Mouse (Mus musculus) hindbrain, postnatal 0 days (tissue): ENCODE results near the gene Rad54l2. TPM values are rescaled to one million over a fixed set of nuclear protein-coding genes. Genes with fewer than 3 reads are reported as not detected.

Experiments used
- ATAC-seq: fragments of 200-750 bp; cut with Nextera tagmentation; 2 replicates; pipeline ENCODE4 v1.8.0; 2017; ENCODE audit warnings: mild to moderate bottlenecking, moderate TSS enrichment, moderate library complexity
- DNase-seq: peaks from one replicate; pipeline ENCODE4 v3.0.0-alpha.2; 2015; ENCODE audit warnings: low spot score
- H3K27ac ChIP-seq: fragments of 300-500 bp; sonication (generic); 2 replicates; pipeline ENCODE4 v1.5.1; 2014; ENCODE audit warnings: mild to moderate bottlenecking
- H3K27me3 ChIP-seq: fragments of 300-500 bp; sonication (generic); 2 replicates; pipeline ENCODE4 v1.6.1; 2014; ENCODE audit warnings: low read length, mixed read lengths; ENCODE audit not compliant: insufficient read depth
- H3K36me3 ChIP-seq: fragments of 300-500 bp; sonication (generic); 2 replicates; pipeline ENCODE4 v1.6.1; 2014; ENCODE audit warnings: low read length, mixed read lengths; ENCODE audit not compliant: insufficient read depth
- H3K4me1 ChIP-seq: fragments of 300-500 bp; sonication (generic); 2 replicates; pipeline ENCODE4 v1.6.1; 2014; ENCODE audit warnings: antibody characterized with exemption, low read length, mixed read lengths; ENCODE audit not compliant: insufficient read depth
- H3K4me2 ChIP-seq: fragments of 300-500 bp; sonication (generic); 2 replicates; pipeline ENCODE4 v1.6.1; 2014; ENCODE audit warnings: low read depth, mild to moderate bottlenecking, low read length, moderate library complexity, mixed read lengths
- H3K4me3 ChIP-seq: fragments of 300-500 bp; sonication (generic); 2 replicates; pipeline ENCODE4 v1.5.1; 2014; ENCODE audit warnings: low read length
- H3K9ac ChIP-seq: fragments of 300-500 bp; sonication (generic); replicated peaks from 2 replicates; pipeline ENCODE4 v1.6.1; 2014; ENCODE audit warnings: mild to moderate bottlenecking, low read length, moderate library complexity, mixed read lengths
- H3K9me3 ChIP-seq: fragments of 300-500 bp; sonication (generic); 2 replicates; pipeline ENCODE4 v1.6.1; 2016; ENCODE audit warnings: low read length, mixed read lengths
- CTCF ChIP-seq: IDR thresholded peaks from 2 replicates; pipeline ENCODE4 v1.5.1; 2016; ENCODE audit warnings: antibody characterized with exemption, control low read depth, low read depth
- WGBS: fragments of 180-500 bp; shearing (Covaris S2); extraction: QIAGEN DNeasy Blood & Tissue Kit; methylation state at CpG from one replicate; pipeline ENCODE4 v1.1.7; 2014; 5-methylcytosine and 5-hydroxymethylcytosine counted together
- polyA plus RNA-seq: library from polyadenylated mRNA; unstranded; fragments of >200 nt; fragmentation: Nextera tagmentation; extraction: Ambion mirVana; gene quantifications from 2 replicates; pipeline ENCODE4 v1.2.1, GENCODE M21; 2015
- total RNA-seq: library from RNA; depleted of rRNA; stranded (reverse); fragments of >200 nt; gene quantifications from 2 replicates; pipeline ENCODE4 v1.2.3, GENCODE M21; 2014

Rad54l2 gene
- total and polyA plus RNA-seq, 2 experiments from 2014 or later: 4.6 to 32.1 TPM

GRCm38 (mm10) chr9:106664433-106664832 lies 124.6 kb downstream of the Rad54l2 start:
- H3K4me3 ChIP-seq: no peak overlapping the region
- 0 out of 2 replicates have a peak overlapping the region, but pooled peaks have one; percentile 0 for H3K4me2 ChIP-seq
- no peaks in the 10 kb centered on the region for H3K27me3 ChIP-seq
- WGBS: 9% methylated on average over 4 of the region's 4 CpGs
- no peaks in the 10 kb centered on the region for H3K9me3 ChIP-seq
- peaks cover 25% of the 10 kb centered on the region for H3K36me3 ChIP-seq
- DNase-seq (peak; percentile 83), ATAC-seq (peak; percentile 82)
- TF ChIP-seq CTCF: no peak
- H3K9ac ChIP-seq: no peak overlapping the region
- H3K27ac ChIP-seq: peak overlapping the region; percentile 84
- H3K4me1 ChIP-seq: peaks cover 14% of the 10 kb centered on the region

DNA sequence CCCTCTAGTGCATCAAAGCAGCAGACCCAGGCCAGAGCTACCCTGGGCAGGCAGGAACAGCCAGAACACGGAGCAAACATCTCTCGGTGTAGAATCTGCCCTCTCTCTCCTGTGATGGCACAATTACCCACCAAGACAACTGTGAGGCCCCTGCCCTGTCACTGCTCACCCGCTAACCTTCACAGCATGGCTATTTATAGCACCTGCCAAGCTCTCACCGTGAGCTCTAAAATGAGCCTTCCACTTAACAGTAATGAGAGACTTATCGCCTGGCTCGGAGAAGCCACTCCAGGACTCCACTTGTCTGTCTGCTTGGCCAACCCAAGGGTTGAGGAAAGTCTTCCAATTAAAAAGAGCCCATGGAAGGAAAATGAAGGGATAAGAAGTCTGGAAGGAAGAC lies 125.8 kb downstream of the Rad54l2 start:
- H3K9ac ChIP-seq: no peak overlapping the region
- no peak for TF ChIP-seq CTCF
- 67% methylated on average over 6 of the region's 6 CpGs for WGBS
- no peaks in the 10 kb centered on the region for H3K9me3 ChIP-seq
- H3K4me2 ChIP-seq: no peak overlapping the region
- peaks cover 37% of the 10 kb centered on the region for H3K36me3 ChIP-seq
- no peak overlapping the region for H3K4me3 ChIP-seq
- peaks cover 14% of the 10 kb centered on the region for H3K4me1 ChIP-seq
- H3K27ac ChIP-seq: no peak overlapping the region
- no peak for DNase-seq
- no peak for ATAC-seq
- H3K27me3 ChIP-seq: no peaks in the 10 kb centered on the region

DNA sequence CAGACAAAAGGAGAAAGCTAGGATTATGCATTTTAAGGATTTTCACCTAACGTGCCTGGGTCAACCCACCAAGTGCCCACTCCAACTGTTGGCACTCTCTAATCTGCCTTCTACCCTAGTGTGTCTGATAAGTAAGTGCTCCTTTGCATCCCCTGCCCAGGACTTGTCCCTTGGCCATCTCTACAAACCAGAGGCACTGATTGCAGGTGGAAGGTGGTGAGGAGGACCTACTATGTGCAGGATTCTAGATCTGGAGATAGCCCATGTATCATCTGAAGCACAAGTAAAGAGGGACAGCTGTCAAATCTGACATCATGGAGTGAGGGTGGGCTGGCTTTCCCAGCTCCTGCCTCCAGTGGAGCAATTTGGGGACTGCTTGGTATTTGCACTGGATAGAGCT lies 129.1 kb downstream of the Rad54l2 start:
- Histone ChIP-seq H3K4me2 (no peak overlapping the region), H3K4me1 (peaks cover 11% of the 10 kb centered on the region), H3K9ac (no peak overlapping the region), H3K36me3 (peaks cover 36% of the 10 kb centered on the region), H3K27me3 (no peaks in the 10 kb centered on the region), H3K4me3 (no peak overlapping the region), H3K9me3 (no peaks in the 10 kb centered on the region), H3K27ac (no peak overlapping the region)
- no peak for DNase-seq
- ATAC-seq: no peak
- WGBS: 69% methylated on average over 1 of the region's 1 CpGs
- no peak for TF ChIP-seq CTCF

DNA sequence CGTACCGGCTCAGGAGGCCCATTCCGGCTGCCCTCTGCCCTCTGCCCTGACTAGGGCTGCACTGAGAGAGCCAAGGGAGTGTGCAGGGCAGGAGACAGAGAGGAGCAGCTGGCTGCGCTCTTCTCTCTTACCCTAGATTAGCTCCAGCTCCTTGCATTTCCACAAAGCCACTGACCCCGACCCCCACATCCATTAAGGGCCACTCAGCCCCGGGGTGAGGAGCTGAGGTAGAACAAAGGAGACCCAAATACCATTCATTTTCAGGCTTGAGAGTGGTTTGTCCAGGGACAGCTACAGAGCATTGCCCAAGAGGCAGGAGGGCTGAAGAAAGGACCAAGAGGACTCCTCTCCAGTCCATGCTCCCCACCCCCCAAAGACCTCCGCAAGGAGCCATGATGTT lies 129.6 kb downstream of the Rad54l2 start:
- TF ChIP-seq CTCF: no peak
- Histone ChIP-seq H3K27ac (no peak overlapping the region), H3K27me3 (no peaks in the 10 kb centered on the region), H3K4me3 (no peak overlapping the region), H3K4me1 (peaks cover 8% of the 10 kb centered on the region), H3K36me3 (peaks cover 36% of the 10 kb centered on the region), H3K9ac (no peak overlapping the region), H3K9me3 (no peaks in the 10 kb centered on the region), H3K4me2 (no peak overlapping the region)
- 26% methylated on average over 7 of the region's 7 CpGs for WGBS
- no peak for ATAC-seq
- DNase-seq: no peak

GRCm38 (mm10) chr9:106657592-106657991 lies 131.4 kb downstream of the Rad54l2 start:
- H3K9me3 ChIP-seq: no peaks in the 10 kb centered on the region
- no peak for ATAC-seq
- H3K27ac ChIP-seq: 0 out of 2 replicates have a peak overlapping the region, but pooled peaks have one; percentile 36
- H3K36me3 ChIP-seq: peaks cover 34% of the 10 kb centered on the region
- TF ChIP-seq CTCF: no peak
- peaks cover 3% of the 10 kb centered on the region; the same call in 1 of the 2 replicates for H3K4me1 ChIP-seq
- H3K4me2 ChIP-seq: no peak overlapping the region
- no peaks in the 10 kb centered on the region for H3K27me3 ChIP-seq
- no peak overlapping the region for H3K9ac ChIP-seq
- 28% methylated on average over 5 of the region's 5 CpGs for WGBS
- DNase-seq: no peak
- no peak overlapping the region for H3K4me3 ChIP-seq

DNA sequence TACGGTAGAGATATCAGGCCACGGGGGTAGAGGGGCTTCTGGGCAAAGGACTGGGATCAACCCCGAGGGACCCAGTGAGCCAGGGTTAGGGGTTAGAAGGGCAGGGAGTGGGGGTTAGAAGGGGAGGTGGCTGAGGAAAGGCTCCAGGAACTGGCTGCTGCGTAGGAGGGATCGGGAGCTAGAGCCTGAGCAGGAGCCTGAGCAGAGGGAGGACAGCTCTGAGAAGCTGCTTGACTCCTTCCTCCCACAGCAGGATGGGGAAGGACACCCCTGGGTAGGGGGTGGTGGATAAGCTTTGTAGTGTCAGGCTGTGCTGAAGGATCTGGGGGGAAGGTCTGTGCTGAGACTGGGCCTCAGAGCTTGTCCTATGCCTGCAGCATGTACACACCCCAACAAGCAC lies 132.2 kb downstream of the Rad54l2 start:
- peaks cover 27% of the 10 kb centered on the region for H3K36me3 ChIP-seq
- peaks cover 3% of the 10 kb centered on the region; the same call in 1 of the 2 replicates for H3K4me1 ChIP-seq
- ATAC-seq: no peak
- TF ChIP-seq CTCF: no peak
- H3K4me2 ChIP-seq: peak overlapping the region; percentile 76; the same call in 1 of the 2 replicates
- no peak for DNase-seq
- H3K9ac ChIP-seq: no peak overlapping the region
- no peak overlapping the region for H3K4me3 ChIP-seq
- H3K9me3 ChIP-seq: no peaks in the 10 kb centered on the region
- WGBS: 44% methylated on average over 5 of the region's 5 CpGs
- H3K27ac ChIP-seq: 0 out of 2 replicates have a peak overlapping the region, but pooled peaks have one; percentile 36
- H3K27me3 ChIP-seq: no peaks in the 10 kb centered on the region

DNA sequence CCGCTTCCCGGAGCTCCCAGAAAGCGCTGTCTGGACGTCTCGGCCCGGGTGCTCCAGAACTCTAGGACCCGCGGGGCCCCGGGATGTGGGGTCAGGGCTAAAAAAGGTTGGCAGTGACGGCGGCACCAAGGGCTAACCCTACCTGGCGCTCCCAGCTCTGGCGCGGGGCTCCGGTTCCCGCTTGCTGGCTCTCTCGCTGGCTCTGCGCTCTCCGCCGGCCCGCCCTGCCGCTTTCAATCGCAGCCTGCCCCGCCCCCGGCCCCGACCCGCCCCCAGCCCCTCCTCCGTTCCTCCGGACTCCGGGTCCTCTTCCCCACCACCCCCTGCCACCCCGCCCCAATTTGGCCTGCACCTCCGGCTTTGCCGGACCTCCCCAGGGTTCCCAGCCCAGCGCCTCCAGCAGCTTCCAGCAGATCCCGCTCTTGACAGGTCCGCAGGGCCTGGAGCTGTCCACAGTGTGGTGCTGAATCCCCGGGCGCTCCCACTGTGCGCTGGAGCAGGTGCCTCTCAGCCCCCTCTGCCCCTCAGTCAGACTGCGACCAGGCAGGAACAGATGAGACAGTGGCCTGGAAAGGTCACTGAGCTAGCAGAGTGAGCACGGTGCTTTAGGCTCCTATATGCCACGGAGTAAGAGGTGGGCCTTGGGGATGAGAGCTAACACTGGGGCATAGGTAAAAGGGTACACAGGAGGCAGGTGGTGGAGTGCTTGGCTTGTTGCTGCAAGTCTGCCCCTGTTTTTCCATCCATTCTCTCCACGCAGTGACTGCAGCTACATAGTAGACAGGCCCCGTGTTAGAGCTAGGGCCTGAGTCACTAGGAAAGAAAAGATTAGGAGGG lies 132.9 kb downstream of the Rad54l2 start, which contains the start of gene Grm2:
TSS of gene Grm2 (minus strand) at position 199 of the 837 bp plus-strand sequence.
- DNase-seq (peak; percentile 63), ATAC-seq (peak; percentile 71)
- no peaks in the 10 kb centered on the region for H3K9me3 ChIP-seq
- H3K4me2 ChIP-seq: peak within 1 kb of the TSS; percentile 76
- 0 out of 2 replicates have a peak within 1 kb of the TSS, but pooled peaks have one; percentile 36 for H3K27ac ChIP-seq
- 2% methylated on average over 36 of the region's 44 CpGs for WGBS
- H3K27me3 ChIP-seq: no peaks in the 10 kb centered on the region
- peaks cover 3% of the 10 kb centered on the region; the same call in 1 of the 2 replicates for H3K4me1 ChIP-seq
- peak; percentile 15; the same call in 1 of the 2 replicates for TF ChIP-seq CTCF
- H3K9ac ChIP-seq: peak within 1 kb of the TSS; percentile 53
- peaks cover 24% of the 10 kb centered on the region for H3K36me3 ChIP-seq
- peak within 1 kb of the TSS; percentile 45 for H3K4me3 ChIP-seq
